Mouse (Mus musculus): ENCODE results near the gene Golt1a.

Golt1a gene

GRCm38 (mm10) chr1:133309652-133310267, at the start of gene Golt1a:
TSS of gene Golt1a (plus strand) at chr1:133309800.
- DNase-seq: no peak

- DNase-seq: no peak
These were observed 47.0 kb upstream of the Golt1a start for GRCm38 (mm10) chr1:133262628-133263027.

GRCm38 (mm10) chr1:133263134-133263533, 46.5 kb upstream of the Golt1a start:
- peak in 1 of 2 experiments; percentile 21 for DNase-seq

- no peak for DNase-seq
These were observed 45.2 kb upstream of the Golt1a start for GRCm38 (mm10) chr1:133264367-133264766.

GRCm38 (mm10) chr1:133265114-133265766, 44.4 kb upstream of the Golt1a start:
- no peak for DNase-seq

- no peak for DNase-seq
These were observed 42.5 kb upstream of the Golt1a start for GRCm38 (mm10) chr1:133267094-133267493.

- peak in 1 of 2 experiments; percentile 30 for DNase-seq
These were observed 41.6 kb upstream of the Golt1a start for GRCm38 (mm10) chr1:133267813-133268492.

- DNase-seq: no peak
These were observed 41.1 kb upstream of the Golt1a start for GRCm38 (mm10) chr1:133268503-133268902.

GRCm38 (mm10) chr1:133270336-133270735, 39.3 kb upstream of the Golt1a start:
- no peak for DNase-seq

- no peak for DNase-seq
These were observed 35.4 kb upstream of the Golt1a start for GRCm38 (mm10) chr1:133274163-133274562.

GRCm38 (mm10) chr1:133276983-133277382, 32.6 kb upstream of the Golt1a start:
- no peak for DNase-seq

- no peak for DNase-seq
These were observed 31.1 kb upstream of the Golt1a start for GRCm38 (mm10) chr1:133278539-133278938.

- DNase-seq: no peak
These were observed 30.5 kb upstream of the Golt1a start for GRCm38 (mm10) chr1:133278946-133279631.

GRCm38 (mm10) chr1:133279632-133280093, 29.9 kb upstream of the Golt1a start:
- no peak for DNase-seq

GRCm38 (mm10) chr1:133280537-133280936, 29.1 kb upstream of the Golt1a start:
- DNase-seq: no peak

GRCm38 (mm10) chr1:133285907-133286306, 23.7 kb upstream of the Golt1a start:
- DNase-seq: no peak

GRCm38 (mm10) chr1:133287051-133287450, 22.5 kb upstream of the Golt1a start:
- no peak for DNase-seq

GRCm38 (mm10) chr1:133287880-133288279, 21.7 kb upstream of the Golt1a start:
- no peak for DNase-seq

- DNase-seq: no peak
These were observed 17.7 kb upstream of the Golt1a start for GRCm38 (mm10) chr1:133291888-133292287.

GRCm38 (mm10) chr1:133292608-133293007, 17.0 kb upstream of the Golt1a start:
- no peak for DNase-seq

GRCm38 (mm10) chr1:133296376-133296775, 13.2 kb upstream of the Golt1a start:
- DNase-seq: peak; percentile 54 to 68

GRCm38 (mm10) chr1:133298816-133299215, 10.8 kb upstream of the Golt1a start:
- no peak for DNase-seq

GRCm38 (mm10) chr1:133302540-133302939, 7.1 kb upstream of the Golt1a start:
- peak; percentile 18 to 37 for DNase-seq
